8 mouse cellular contexts compared by ENCODE assay signal in the genomic region with DNA sequence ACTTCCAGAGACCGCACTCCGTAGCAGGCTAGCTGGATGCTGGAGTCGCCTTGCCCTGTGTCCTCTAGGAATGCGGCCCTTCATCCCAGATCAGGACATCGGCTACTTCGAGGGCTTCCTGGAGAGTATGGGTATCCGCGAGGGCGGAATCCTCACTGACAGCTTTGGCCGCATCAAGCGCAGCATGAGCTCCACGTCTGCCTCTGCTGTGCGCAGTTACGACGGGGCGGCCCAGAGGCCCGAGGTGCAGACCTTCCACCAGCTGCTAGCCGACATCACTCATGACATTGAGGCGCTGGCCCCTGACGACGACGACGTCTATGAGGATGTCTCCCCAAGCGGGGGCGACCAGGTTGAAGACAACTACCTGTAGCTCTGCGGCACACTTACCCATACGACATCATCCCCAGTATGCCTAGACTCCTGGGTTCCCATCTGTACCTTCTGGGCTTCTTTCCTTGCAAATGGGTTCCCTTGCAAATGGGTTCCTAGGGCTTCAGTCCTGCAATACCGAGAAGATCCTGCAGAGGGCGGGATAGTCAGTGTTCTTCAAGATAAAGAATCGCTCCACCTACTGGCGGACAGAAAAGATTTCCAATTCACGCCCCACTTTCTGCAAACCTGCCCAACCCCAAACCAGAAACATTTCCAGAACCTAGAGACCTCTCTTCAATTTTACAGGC. TPM values are rescaled to one million over a fixed set of nuclear protein-coding genes. Genes with fewer than 3 reads are reported as not detected.
DNase-seq lines count a peak whose midpoint lies in the region; ATAC-seq lines count a peak whose summit lies in the region.

No protein-coding gene starts in this region.

- no peak overlapping the region for H3K4me3 ChIP-seq in hindbrain, embryonic 10.5 days
- H3K4me3 ChIP-seq in hindbrain, embryonic 16.5 days (ENCODE audit: low read length), result no peak overlapping the region

- H3K27ac ChIP-seq in hindbrain, embryonic 10.5 days, result no peak overlapping the region
- no peak overlapping the region for H3K27ac ChIP-seq in hindbrain, embryonic 16.5 days (ENCODE audit: low read depth, low read length)

- no peak overlapping the region for H3K4me2 ChIP-seq in hindbrain, embryonic 16.5 days (ENCODE audit: low read length)

- H3K4me1 ChIP-seq in hindbrain, embryonic 10.5 days (replicated peaks), result peaks cover 4% of the 10 kb centered on the region
- H3K4me1 ChIP-seq in hindbrain, embryonic 16.5 days (ENCODE audit: control insufficient read depth, insufficient read depth, low read depth, low read length), result no peaks in the 10 kb centered on the region

- WGBS in hindbrain, embryonic 10.5 days, result 34% methylated on average over 32 of the region's 32 CpGs
- WGBS in hindbrain, embryonic 16.5 days, result 37% methylated on average over 32 of the region's 32 CpGs

- no peaks in the 10 kb centered on the region for H3K9me3 ChIP-seq in hindbrain, embryonic 10.5 days
- no peaks in the 10 kb centered on the region for H3K9me3 ChIP-seq in hindbrain, embryonic 16.5 days (ENCODE audit: control insufficient read depth, low read length)

- H3K36me3 ChIP-seq in hindbrain, embryonic 10.5 days, result no peaks in the 10 kb centered on the region
- no peaks in the 10 kb centered on the region for H3K36me3 ChIP-seq in hindbrain, embryonic 16.5 days (ENCODE audit: control insufficient read depth, insufficient read depth, low read length)

- no peak for ATAC-seq in hindbrain, embryonic 16.5 days
- peak; percentile 69 for ATAC-seq in common myeloid progenitor, adult 5-6 weeks (replicated peaks; ENCODE audit: low read depth, poor library complexity, severe bottlenecking)
- peak; percentile 80 for ATAC-seq in megakaryocyte-erythroid progenitor cell, adult 5-6 weeks (replicated peaks; ENCODE audit: low FRiP score, low TSS enrichment, poor library complexity, severe bottlenecking)

- DNase-seq in hindbrain, embryonic 10.5 days (ENCODE audit: low spot score), result peak; percentile 87
- DNase-seq in adrenal gland, adult (ENCODE audit: inconsistent age in 2 of 2, low spot score in 1 of 2), result peak; percentile 71 to 93
- DNase-seq in heart, adult 9 months (ENCODE audit: low spot score in 2 of 2), result peak; percentile 46 to 70
- peak; percentile 68 to 87 for DNase-seq in layer of hippocampus, postnatal 14 days (ENCODE audit: low spot score in 2 of 2)
- peak; percentile 53 to 70 for DNase-seq in spleen, postnatal 14 days (ENCODE audit: low spot score in 2 of 2)

- H3K9ac ChIP-seq in hindbrain, embryonic 16.5 days (ENCODE audit: low read depth, low read length), result no peak overlapping the region

- no peaks in the 10 kb centered on the region; the same call in 1 of the 2 replicates for H3K27me3 ChIP-seq in hindbrain, embryonic 10.5 days (ENCODE audit: insufficient read depth, poor library complexity, severe bottlenecking)
- no peaks in the 10 kb centered on the region for H3K27me3 ChIP-seq in hindbrain, embryonic 16.5 days (replicated peaks; ENCODE audit: control insufficient read depth, insufficient read depth, low read length)

RNA-seq across cellular contexts. Expression of a gene that starts 15.2 kb away (rescaled TPM):
- polyA plus RNA-seq in hindbrain, embryonic 10.5 days (2016; fragmentation: Nextera tagmentation; extraction: Ambion mirVana), result 1.3 and 1.8 TPM in 2 replicates
- polyA plus RNA-seq in hindbrain, embryonic 16.5 days (2015; fragmentation: Nextera tagmentation; extraction: Ambion mirVana), result 0.58 and 1.4 TPM in 2 replicates
- total RNA-seq in common myeloid progenitor, adult 5-6 weeks (2017), result 0.73 TPM in 1 of 2 replicates, not detected in the other
- 1 to 10 TPM; 5.5 to 7.4 TPM for total RNA-seq in layer of hippocampus, postnatal 14 days (2021)
- not detected in 2 replicates for total RNA-seq in megakaryocyte-erythroid progenitor cell, adult 5-6 weeks (2014; fragmentation: Nextera tagmentation)
- total RNA-seq in megakaryocyte-erythroid progenitor cell, adult 5-6 weeks (2017), result not detected in 2 replicates

RNA-seq across cellular contexts. Expression of a gene that starts 27.3 kb away (rescaled TPM):
- polyA plus RNA-seq in hindbrain, embryonic 10.5 days (2016; fragmentation: Nextera tagmentation; extraction: Ambion mirVana), result 1.4 and 2.7 TPM in 2 replicates
- polyA plus RNA-seq in hindbrain, embryonic 16.5 days (2015; fragmentation: Nextera tagmentation; extraction: Ambion mirVana), result 4.3 and 5.3 TPM in 2 replicates
- 2.2 and 5.9 TPM in 2 replicates for total RNA-seq in common myeloid progenitor, adult 5-6 weeks (2017)
- 1 to 10 TPM; 2.2 to 2.4 TPM for total RNA-seq in layer of hippocampus, postnatal 14 days (2021)
- 2.2 TPM in 1 of 2 replicates, not detected in the other for total RNA-seq in megakaryocyte-erythroid progenitor cell, adult 5-6 weeks (2014; fragmentation: Nextera tagmentation)
- total RNA-seq in megakaryocyte-erythroid progenitor cell, adult 5-6 weeks (2017), result 0.23 and 3.3 TPM in 2 replicates

RNA-seq across cellular contexts. Expression of a gene that starts 49.3 kb away (rescaled TPM):
- polyA plus RNA-seq in hindbrain, embryonic 10.5 days (2016; fragmentation: Nextera tagmentation; extraction: Ambion mirVana), result 0.73 and 1.1 TPM in 2 replicates
- 1.8 and 2.0 TPM in 2 replicates for polyA plus RNA-seq in hindbrain, embryonic 16.5 days (2015; fragmentation: Nextera tagmentation; extraction: Ambion mirVana)
- total RNA-seq in common myeloid progenitor, adult 5-6 weeks (2017), result not detected in 2 replicates
- 1 to 10 TPM; 3.3 TPM for total RNA-seq in layer of hippocampus, postnatal 14 days (2021)
- not detected in 2 replicates for total RNA-seq in megakaryocyte-erythroid progenitor cell, adult 5-6 weeks (2014; fragmentation: Nextera tagmentation)
- total RNA-seq in megakaryocyte-erythroid progenitor cell, adult 5-6 weeks (2017), result not detected in 2 replicates
